Mouse (Mus musculus): ENCODE data around the gene 1700074P13Rik. TPM values are rescaled to one million over a fixed set of nuclear protein-coding genes. Genes with fewer than 3 reads are reported as not detected.

Gene 1700074P13Rik
- polyA plus RNA-seq, 2 experiments = not detected

DNA sequence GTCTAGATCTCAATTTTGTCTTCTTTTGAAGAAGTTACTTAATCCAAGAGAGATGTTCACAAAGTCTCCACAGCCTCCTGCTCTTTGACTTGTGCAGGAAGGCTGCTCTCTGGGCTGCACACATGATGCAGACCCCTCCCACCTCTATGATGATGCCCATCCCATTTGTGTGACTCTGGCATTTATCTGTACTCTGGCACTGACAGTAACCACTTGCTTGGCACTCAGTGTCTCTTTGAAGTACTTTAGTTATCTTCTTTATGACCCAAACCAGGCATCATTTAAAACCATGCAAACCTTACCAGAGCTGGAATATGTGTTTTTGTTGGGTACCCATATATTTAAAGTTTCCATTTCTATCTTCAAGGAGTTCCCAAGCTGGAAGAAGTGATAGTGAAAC is 40.1 kb downstream of the 1700074P13Rik start, which contains the start of gene Prss58:
Gene Prss58, minus strand, starts transcription at position 101 of the 400 bp plus-strand sequence.
- TF ChIP-seq CTCF (IDR thresholded peaks at IDR 0.05; ENCODE audit: low read depth) (no peak), EP300 (IDR thresholded peaks at IDR 0.05; ENCODE audit: low read depth) (no peak)

DNA sequence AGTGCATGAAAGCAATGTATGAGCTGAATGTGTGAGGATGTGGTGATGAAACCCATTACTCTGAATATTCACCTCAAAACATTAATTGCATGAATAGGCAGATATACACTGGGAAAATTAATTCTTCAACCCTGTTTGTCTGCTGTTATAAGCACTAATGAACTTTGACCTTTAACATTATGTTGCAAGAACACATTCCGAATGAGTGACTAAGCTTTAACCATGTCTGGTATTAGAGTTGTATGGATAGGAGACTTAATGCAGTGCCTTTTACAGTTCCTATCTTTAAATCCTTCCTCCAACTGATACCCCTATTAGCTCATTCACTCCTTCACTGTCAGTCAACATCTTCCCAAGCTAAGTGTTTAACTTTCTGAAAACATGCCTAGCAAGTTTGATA is 45.6 kb downstream of the 1700074P13Rik start:
- Histone ChIP-seq H3K9me3 (ENCODE audit: control insufficient read depth, low read length) (no peaks in the 10 kb centered on the region), H3K36me3 (replicated peaks; ENCODE audit: control insufficient read depth, insufficient read depth, low read depth) (no peaks in the 10 kb centered on the region), H3K27me3 (ENCODE audit: control insufficient read depth, insufficient read depth, low read length) (no peaks in the 10 kb centered on the region), H3K4me2 (ENCODE audit: low read depth) (no peak overlapping the region), H3K4me1 (replicated peaks; ENCODE audit: control insufficient read depth in 2 of 2, insufficient read depth in 2 of 2, low read length in 1 of 2) (peaks cover 0 to 6% of the 10 kb centered on the region in 2 experiments; a peak in 2 of 4 replicates), H3K27ac (no peak overlapping the region), H3K9ac (replicated peaks) (no peak overlapping the region), H3K4me3 (ENCODE audit: insufficient read depth in 1 of 2, low read depth in 2 of 2, low read length in 2 of 2) (no peak overlapping the region)
- no peak for TF ChIP-seq CTCF (IDR thresholded peaks at IDR 0.05; ENCODE audit: low read depth)
- no peak for TF ChIP-seq EP300 (IDR thresholded peaks at IDR 0.05; ENCODE audit: low read depth)
- no peak for DNase-seq (ENCODE audit: low read depth in 3 of 3, low spot score in 3 of 3)
- 73% methylated on average over 1 of the region's 1 CpGs for WGBS (ENCODE audit: insufficient replicate concordance)
- ATAC-seq (ENCODE audit: insufficient read depth) = no peak

More for the DNA sequence above, 40.1 kb downstream of the 1700074P13Rik start, which contains the start of gene Prss58:
- ATAC-seq (ENCODE audit: insufficient read depth) (no peak), DNase-seq (ENCODE audit: low read depth in 3 of 3, low spot score in 3 of 3) (no peak)
- no peak within 1 kb of the TSS for H3K9ac ChIP-seq (replicated peaks)
- no peaks in the 10 kb centered on the region; a peak in 1 of 4 replicates for H3K4me1 ChIP-seq (replicated peaks; ENCODE audit: control insufficient read depth in 2 of 2, insufficient read depth in 2 of 2, low read length in 1 of 2)
- no peaks in the 10 kb centered on the region for H3K27me3 ChIP-seq (ENCODE audit: control insufficient read depth, insufficient read depth, low read length)
- H3K27ac ChIP-seq = no peak within 1 kb of the TSS
- H3K36me3 ChIP-seq (replicated peaks; ENCODE audit: control insufficient read depth, insufficient read depth, low read depth) = no peaks in the 10 kb centered on the region
- no peaks in the 10 kb centered on the region for H3K9me3 ChIP-seq (ENCODE audit: control insufficient read depth, low read length)
- H3K4me3 ChIP-seq (ENCODE audit: insufficient read depth in 1 of 2, low read depth in 2 of 2, low read length in 2 of 2) = no peak within 1 kb of the TSS
- no peak within 1 kb of the TSS for H3K4me2 ChIP-seq (ENCODE audit: low read depth)

DNA sequence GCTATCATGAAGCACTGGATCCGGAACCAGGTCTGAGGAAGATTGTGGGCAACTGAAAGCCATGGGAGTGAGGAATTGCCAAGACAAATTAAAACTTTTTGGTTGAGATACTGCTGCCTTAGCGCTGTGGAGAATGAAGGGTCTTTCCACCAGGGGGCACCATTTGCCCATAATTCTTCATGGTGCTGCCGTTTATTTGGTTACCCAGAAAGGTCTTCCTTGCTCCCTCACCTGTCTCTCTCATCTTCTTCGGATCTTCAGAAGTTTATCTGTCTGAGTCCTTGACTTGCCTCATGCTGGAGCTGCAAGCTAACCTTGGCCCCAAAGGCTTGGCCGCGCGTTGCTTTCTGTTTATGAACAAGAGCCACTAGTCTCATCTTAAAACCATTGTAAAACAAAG is 46.8 kb downstream of the 1700074P13Rik start:
- WGBS (ENCODE audit: insufficient replicate concordance) = 29% methylated on average over 7 of the region's 7 CpGs

DNA sequence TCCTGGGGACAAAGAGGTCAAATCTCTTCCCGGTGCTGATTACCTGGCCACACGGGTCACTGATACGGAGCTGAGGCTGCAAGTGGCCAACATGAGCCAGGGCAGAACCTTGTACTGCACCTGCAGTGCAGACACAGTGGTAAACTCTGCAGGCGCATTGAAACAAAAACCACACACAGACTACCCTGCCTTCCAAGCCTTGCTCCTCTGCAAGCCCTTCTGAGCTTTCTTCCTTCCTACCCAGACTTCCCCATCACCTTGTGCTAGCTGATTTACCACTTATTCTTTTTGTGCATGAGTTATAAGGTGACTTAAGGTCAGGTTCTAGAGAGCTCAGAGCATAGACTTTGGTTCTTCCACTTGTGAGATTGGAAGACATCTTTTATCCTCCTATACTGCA is 48.6 kb downstream of the 1700074P13Rik start:
- DNase-seq (ENCODE audit: low read depth in 3 of 3, low spot score in 3 of 3) = no peak
- 28% methylated on average over 4 of the region's 4 CpGs for WGBS (ENCODE audit: insufficient replicate concordance)
- no peak overlapping the region for H3K4me3 ChIP-seq (ENCODE audit: insufficient read depth in 1 of 2, low read depth in 2 of 2, low read length in 2 of 2)
- ATAC-seq (ENCODE audit: insufficient read depth) = no peak
- H3K27me3 ChIP-seq (ENCODE audit: control insufficient read depth, insufficient read depth, low read length) = no peaks in the 10 kb centered on the region
- H3K9ac ChIP-seq (replicated peaks) = no peak overlapping the region
- peaks cover 0 to 6% of the 10 kb centered on the region in 2 experiments; a peak in 2 of 4 replicates for H3K4me1 ChIP-seq (replicated peaks; ENCODE audit: control insufficient read depth in 2 of 2, insufficient read depth in 2 of 2, low read length in 1 of 2)
- TF ChIP-seq CTCF (IDR thresholded peaks at IDR 0.05; ENCODE audit: low read depth) (no peak), EP300 (IDR thresholded peaks at IDR 0.05; ENCODE audit: low read depth) (no peak)
- no peaks in the 10 kb centered on the region for H3K9me3 ChIP-seq (ENCODE audit: control insufficient read depth, low read length)
- no peak overlapping the region for H3K4me2 ChIP-seq (ENCODE audit: low read depth)
- H3K27ac ChIP-seq = no peak overlapping the region
- H3K36me3 ChIP-seq (replicated peaks; ENCODE audit: control insufficient read depth, insufficient read depth, low read depth) = no peaks in the 10 kb centered on the region

More for the DNA sequence above, 46.8 kb downstream of the 1700074P13Rik start:
- ATAC-seq (ENCODE audit: insufficient read depth) (no peak), DNase-seq (ENCODE audit: low read depth in 3 of 3, low spot score in 3 of 3) (peak in 2 of 3 experiments; percentile 23 to 28)
- TF ChIP-seq EP300 (IDR thresholded peaks at IDR 0.05; ENCODE audit: low read depth) = no peak
- TF ChIP-seq CTCF (IDR thresholded peaks at IDR 0.05; ENCODE audit: low read depth) = peak; percentile 66
- H3K36me3 ChIP-seq (replicated peaks; ENCODE audit: control insufficient read depth, insufficient read depth, low read depth) = no peaks in the 10 kb centered on the region
- H3K9me3 ChIP-seq (ENCODE audit: control insufficient read depth, low read length) = no peaks in the 10 kb centered on the region
- peaks cover 0 to 6% of the 10 kb centered on the region in 2 experiments; a peak in 2 of 4 replicates for H3K4me1 ChIP-seq (replicated peaks; ENCODE audit: control insufficient read depth in 2 of 2, insufficient read depth in 2 of 2, low read length in 1 of 2)
- no peak overlapping the region for H3K4me2 ChIP-seq (ENCODE audit: low read depth)
- H3K9ac ChIP-seq (replicated peaks) = no peak overlapping the region
- H3K27me3 ChIP-seq (ENCODE audit: control insufficient read depth, insufficient read depth, low read length) = no peaks in the 10 kb centered on the region
- H3K4me3 ChIP-seq (ENCODE audit: insufficient read depth in 1 of 2, low read depth in 2 of 2, low read length in 2 of 2) = no peak overlapping the region
- H3K27ac ChIP-seq = no peak overlapping the region

DNA sequence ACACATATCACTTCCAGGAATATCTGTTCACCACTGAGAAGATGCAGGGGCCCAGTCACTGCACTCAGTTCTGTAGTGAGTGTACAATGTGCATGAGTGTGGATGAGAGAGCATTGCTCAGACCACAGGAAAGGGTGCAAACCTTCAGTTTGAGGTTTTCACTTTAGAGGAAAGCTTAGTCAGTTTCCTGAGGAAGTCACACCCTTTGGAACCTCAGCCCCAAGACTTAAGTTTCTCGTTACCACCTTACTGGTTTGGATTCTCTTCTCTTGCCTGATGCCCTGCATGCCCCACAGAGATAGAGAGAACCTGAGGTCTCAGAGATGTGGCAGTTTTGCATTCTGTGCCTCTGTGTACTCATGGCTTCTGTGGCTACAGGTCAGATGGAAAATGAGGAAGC is 49.4 kb downstream of the 1700074P13Rik start:
- H3K27ac ChIP-seq = no peak overlapping the region
- H3K9ac ChIP-seq (replicated peaks) = no peak overlapping the region
- H3K4me3 ChIP-seq (ENCODE audit: insufficient read depth in 1 of 2, low read depth in 2 of 2, low read length in 2 of 2) = no peak overlapping the region
- TF ChIP-seq EP300 (IDR thresholded peaks at IDR 0.05; ENCODE audit: low read depth) (no peak), CTCF (IDR thresholded peaks at IDR 0.05; ENCODE audit: low read depth) (no peak)
- no peaks in the 10 kb centered on the region for H3K36me3 ChIP-seq (replicated peaks; ENCODE audit: control insufficient read depth, insufficient read depth, low read depth)
- ATAC-seq (ENCODE audit: insufficient read depth) = 0 out of 2 replicates have a peak, but pooled peaks have one; percentile 47
- H3K27me3 ChIP-seq (ENCODE audit: control insufficient read depth, insufficient read depth, low read length) = no peaks in the 10 kb centered on the region
- 14% methylated on average over 1 of the region's 1 CpGs for WGBS (ENCODE audit: insufficient replicate concordance)
- H3K4me1 ChIP-seq (replicated peaks; ENCODE audit: control insufficient read depth in 2 of 2, insufficient read depth in 2 of 2, low read length in 1 of 2) = peaks cover 0 to 6% of the 10 kb centered on the region in 2 experiments; a peak in 2 of 4 replicates
- no peaks in the 10 kb centered on the region for H3K9me3 ChIP-seq (ENCODE audit: control insufficient read depth, low read length)
- H3K4me2 ChIP-seq (ENCODE audit: low read depth) = no peak overlapping the region
- peak in 1 of 3 experiments; percentile 31 for DNase-seq (ENCODE audit: low read depth in 3 of 3, low spot score in 3 of 3)
